Comparison of ENCODE assay signal across 8 mouse cellular contexts in the genomic region with DNA sequence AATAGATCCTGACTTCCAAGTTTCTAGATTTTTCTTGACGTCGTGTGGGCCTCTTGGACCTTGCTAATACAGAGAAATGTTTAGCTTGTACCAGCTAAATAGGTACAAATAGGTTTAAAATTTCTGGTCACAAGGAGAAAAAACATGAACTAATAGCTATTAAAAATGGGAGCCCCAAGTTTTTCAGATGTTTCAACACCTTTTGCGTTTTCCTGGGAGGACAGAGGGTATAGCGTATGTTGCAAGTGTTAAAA. TPM values are rescaled to one million over a fixed set of nuclear protein-coding genes. Genes with fewer than 3 reads are reported as not detected.
DNase-seq lines count a peak whose midpoint lies in the region; ATAC-seq and TF ChIP-seq lines count a peak whose summit lies in the region.

No protein-coding gene starts in this region.

- DNase-seq in heart, postnatal 4 days, result no peak
- DNase-seq in ES-E14 (ENCODE audit: low read depth, low spot score), result no peak
- no peak for DNase-seq in forebrain, postnatal 0 days
- DNase-seq in adrenal gland, adult 2 months, result no peak
- DNase-seq in layer of hippocampus, adult 18-20 months (ENCODE audit: low spot score in 2 of 2), result no peak
- no peak for DNase-seq in adrenal gland, postnatal 25 days

- in situ Hi-C loops in ES-E14 (cut with MboI; ENCODE audit: low sequenced_read_pairs in 2 of 2, unreplicated experiment in 2 of 2), result no loop called here

- WGBS in heart, embryonic 14.5 days, result 1% methylated on average over 4 of the region's 4 CpGs
- 0% methylated on average over 4 of the region's 4 CpGs for WGBS in forebrain, postnatal 0 days
- 0% methylated on average over 4 of the region's 4 CpGs for WGBS in macrophage (ENCODE audit: missing documents)

- peak overlapping the region; percentile 99 to 100 for H3K27ac ChIP-seq in heart, embryonic 14.5 days (replicated peaks in 1 of 2; ENCODE audit: control insufficient read depth in 1 of 2, insufficient read depth in 1 of 2, low read depth in 2 of 2, low read length in 2 of 2)
- H3K27ac ChIP-seq in ES-E14 (ENCODE audit: insufficient read depth, low read depth, low read length, poor library complexity, severe bottlenecking), result peak overlapping the region; percentile 98
- H3K27ac ChIP-seq in forebrain, postnatal 0 days (ENCODE audit: low read depth, low read length), result peak overlapping the region; percentile 100
- peak overlapping the region; percentile 100 for H3K27ac ChIP-seq in macrophage

- peaks cover 30% of the 10 kb centered on the region for H3K36me3 ChIP-seq in heart, embryonic 14.5 days (ENCODE audit: control insufficient read depth, insufficient read depth, low read length)
- H3K36me3 ChIP-seq in ES-E14 (ENCODE audit: control insufficient read depth, insufficient read depth, low read length, poor library complexity, severe bottlenecking), result peaks cover 30% of the 10 kb centered on the region
- H3K36me3 ChIP-seq in forebrain, postnatal 0 days (ENCODE audit: insufficient read depth), result peaks cover 4% of the 10 kb centered on the region
- H3K36me3 ChIP-seq in macrophage (ENCODE audit: inconsistent target), result peaks cover 14% of the 10 kb centered on the region; the same call in 1 of the 2 replicates

- ATAC-seq in heart, embryonic 14.5 days (ENCODE audit: insufficient number of reproducible peaks, insufficient read depth, low FRiP score, low read depth), result no peak
- ATAC-seq in forebrain, postnatal 0 days, result no peak

- H3K27me3 ChIP-seq in heart, embryonic 14.5 days (ENCODE audit: control insufficient read depth, insufficient read depth, low read length), result no peaks in the 10 kb centered on the region
- no peaks in the 10 kb centered on the region for H3K27me3 ChIP-seq in forebrain, postnatal 0 days (ENCODE audit: insufficient read depth, low read length)

- H3K4me1 ChIP-seq in heart, embryonic 14.5 days (ENCODE audit: control insufficient read depth in 2 of 2, insufficient read depth in 2 of 2, low read length in 2 of 2), result peaks cover 29 to 38% of the 10 kb centered on the region in 2 experiments
- H3K4me1 ChIP-seq in ES-E14 (ENCODE audit: control insufficient read depth in 2 of 2, insufficient read depth in 2 of 2, low read length in 2 of 2, poor library complexity in 1 of 2), result peaks cover 3 to 5% of the 10 kb centered on the region in 2 experiments
- peaks cover 16% of the 10 kb centered on the region for H3K4me1 ChIP-seq in forebrain, postnatal 0 days (ENCODE audit: insufficient read depth)

- TF ChIP-seq CTCF in forebrain, postnatal 0 days (IDR thresholded peaks at IDR 0.05; ENCODE audit: low read depth), result no peak

- H3K9ac ChIP-seq in heart, embryonic 14.5 days (ENCODE audit: low read length), result peak overlapping the region; percentile 85
- H3K9ac ChIP-seq in ES-E14 (ENCODE audit: insufficient read depth, low read depth, low read length, poor library complexity, severe bottlenecking), result peak overlapping the region; percentile 87
- H3K9ac ChIP-seq in forebrain, postnatal 0 days, result peak overlapping the region; percentile 97

- peak overlapping the region; percentile 71 for H3K4me2 ChIP-seq in heart, embryonic 14.5 days (ENCODE audit: low read length)
- H3K4me2 ChIP-seq in forebrain, postnatal 0 days (ENCODE audit: low read depth), result peak overlapping the region; percentile 98

- peaks cover 59% of the 10 kb centered on the region for H3K79me2 ChIP-seq in macrophage (ENCODE audit: inconsistent target)

- H3K9me3 ChIP-seq in heart, embryonic 14.5 days (ENCODE audit: control insufficient read depth, low read length), result no peaks in the 10 kb centered on the region
- no peaks in the 10 kb centered on the region for H3K9me3 ChIP-seq in ES-E14 (ENCODE audit: control insufficient read depth, insufficient read depth, low read depth, low read length)
- H3K9me3 ChIP-seq in forebrain, postnatal 0 days (ENCODE audit: low read length), result no peaks in the 10 kb centered on the region

- H3K4me3 ChIP-seq in heart, embryonic 14.5 days (ENCODE audit: control insufficient read depth in 1 of 2, insufficient read depth in 1 of 2, low read depth in 1 of 2, low read length in 2 of 2), result peak overlapping the region; percentile 69 to 76
- H3K4me3 ChIP-seq in ES-E14 (ENCODE audit: insufficient read depth in 1 of 2, low read depth in 1 of 2, low read length in 2 of 2, poor library complexity in 1 of 2, severe bottlenecking in 1 of 2) (peak overlapping the region; percentile 51 to 68), macrophage (ENCODE audit: inconsistent target) (peak overlapping the region; percentile 68)
- peak overlapping the region; percentile 86 for H3K4me3 ChIP-seq in forebrain, postnatal 0 days (ENCODE audit: low read depth, low read length)

TF ChIP-seq in ES-E14, 5 proteins besides CTCF, POLR2A, EP300 and RAD21:
- TF ChIP-seq HCFC1 (IDR thresholded peaks at IDR 0.05; ENCODE audit: borderline replicate concordance, insufficient read depth, low read length) (no peak), ZC3H11A (IDR thresholded peaks at IDR 0.05; ENCODE audit: borderline replicate concordance, low read depth, low read length) (no peak), CHD2 (IDR thresholded peaks at IDR 0.05; ENCODE audit: low read depth, low read length) (no peak), MAFK (IDR thresholded peaks at IDR 0.05; ENCODE audit: insufficient read depth, low read depth, low read length) (no peak), ZNF384 (IDR thresholded peaks at IDR 0.05; ENCODE audit: low read depth, low read length) (no peak)

RNA-seq across cellular contexts. Expression of gene Scyl1, which starts 31.5 kb away (rescaled TPM):
- polyA plus RNA-seq in heart, embryonic 14.5 days (2014; fragmentation: Nextera tagmentation; extraction: Ambion mirVana), result 56.9 and 62.3 TPM in 2 replicates
- 10 to 100 TPM; 60.6 to 69.0 TPM for total RNA-seq in heart, postnatal 4 days (2021)
- total RNA-seq in ES-E14 (2012; rRNA removed), result 55.6 and 80.8 TPM in 2 replicates
- total RNA-seq in forebrain, postnatal 0 days (2014; rRNA removed), result 79.8 and 98.1 TPM in 2 replicates
- 62.7 and 68.8 TPM in 2 replicates for polyA plus RNA-seq in forebrain, postnatal 0 days (2015; fragmentation: Nextera tagmentation; extraction: Ambion mirVana)
- 100 to 1,000 TPM in 7 of 26 experiments, 10 to 100 TPM in 19; 63.9 to 148 (median 86.2) TPM for total RNA-seq in macrophage (2018; cell fraction: chromatin; rRNA removed)
- 10 to 100 TPM; 31.6 to 62.4 (median 45.0) TPM for total RNA-seq in macrophage (2018; cell fraction: cytosol; rRNA removed)
- total RNA-seq in macrophage (2018; cell fraction: nucleus; rRNA removed), result 100 to 1,000 TPM in 4 of 26 experiments, 10 to 100 TPM in 22; 42.7 to 104 (median 71.0) TPM
- 46.2 to 54.8 TPM (median 52.4 TPM) in 3 replicates for polyA plus RNA-seq in macrophage (2018)
- total RNA-seq in adrenal gland, adult 2 months (2021), result 100 to 1,000 TPM; 106 to 109 TPM
- polyA plus RNA-seq in adrenal gland, adult 2 months (2012; rRNA removed), result 119 and 125 TPM in 2 replicates
- 10 to 100 TPM; 77.3 to 80.3 TPM for total RNA-seq in layer of hippocampus, adult 18-20 months (2021)
- 104 and 120 TPM in 2 replicates for total RNA-seq in adrenal gland, postnatal 25 days (2021)
